Mouse (Mus musculus): ENCODE measurements at regions not wholly inside any gene's neighbourhood (a gene's known extent, or its start where the extent isn't known, plus 50 kb on each side); places are given as distances from the start of the nearest gene placed in this dataset.

DNA sequence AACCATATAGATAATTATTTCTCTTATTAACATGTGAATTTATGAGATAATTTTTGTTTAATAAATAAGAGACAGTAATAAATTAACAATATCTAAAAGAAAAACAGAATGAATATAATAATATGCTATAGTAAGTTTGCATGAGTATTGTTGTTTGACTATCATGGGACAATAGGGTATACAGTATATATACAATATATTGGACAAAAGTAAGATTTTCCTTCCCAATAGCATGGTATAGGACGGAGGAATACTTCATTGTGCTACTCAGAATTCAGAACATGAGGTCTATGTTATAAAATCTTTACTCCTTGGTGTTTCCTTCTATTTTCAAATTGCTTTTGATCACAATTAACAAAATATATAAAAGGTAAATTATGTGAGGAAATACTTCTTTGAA lies 771.0 kb upstream of the Pcdh20 start:
- intact Hi-C loops (cut with DNase I), result no loop called here
- DNase-seq, result no peak

DNA sequence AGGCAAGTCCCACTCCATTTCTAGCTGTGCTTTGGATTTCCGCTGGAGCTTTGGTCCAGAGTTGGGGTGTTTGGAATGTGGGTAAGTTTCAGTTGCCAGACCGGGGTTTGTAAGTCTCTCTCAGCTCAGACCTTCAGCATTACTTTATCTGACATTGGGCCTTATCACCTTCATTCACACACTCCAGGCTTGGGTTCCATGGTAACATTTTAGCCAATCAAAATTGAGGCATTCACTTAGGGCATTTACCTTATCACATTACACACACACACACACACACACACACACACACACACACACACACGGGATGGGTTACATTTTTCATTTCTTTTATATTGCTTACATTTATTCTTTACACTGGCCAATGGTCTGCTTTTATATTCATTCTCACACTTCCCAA lies 765.3 kb upstream of the Pcdh20 start:
- intact Hi-C loops (cut with DNase I), result no loop called here
- DNase-seq, result no peak

DNA sequence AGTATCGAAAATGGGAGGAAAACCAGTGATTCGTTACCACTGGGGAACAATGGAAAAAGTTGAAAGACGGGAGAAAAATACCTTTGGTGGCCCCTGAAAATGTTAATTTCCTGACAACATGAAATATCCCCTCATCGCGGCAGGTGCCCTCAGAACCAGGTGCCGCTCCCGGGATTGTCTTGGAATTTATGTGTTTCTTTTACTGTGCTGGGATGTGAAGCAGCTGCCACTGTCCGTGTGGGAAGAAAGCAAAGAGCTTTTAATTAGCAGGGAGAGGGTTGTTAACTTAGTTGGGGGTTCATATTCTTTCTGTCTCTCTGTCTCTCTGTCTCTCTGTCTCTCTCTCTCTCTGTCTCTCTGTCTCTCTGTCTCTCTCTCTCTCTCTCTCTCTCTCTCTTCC lies 759.3 kb upstream of the Pcdh20 start:
- DNase-seq, result no peak
- intact Hi-C loops (cut with DNase I), result no loop called here

DNA sequence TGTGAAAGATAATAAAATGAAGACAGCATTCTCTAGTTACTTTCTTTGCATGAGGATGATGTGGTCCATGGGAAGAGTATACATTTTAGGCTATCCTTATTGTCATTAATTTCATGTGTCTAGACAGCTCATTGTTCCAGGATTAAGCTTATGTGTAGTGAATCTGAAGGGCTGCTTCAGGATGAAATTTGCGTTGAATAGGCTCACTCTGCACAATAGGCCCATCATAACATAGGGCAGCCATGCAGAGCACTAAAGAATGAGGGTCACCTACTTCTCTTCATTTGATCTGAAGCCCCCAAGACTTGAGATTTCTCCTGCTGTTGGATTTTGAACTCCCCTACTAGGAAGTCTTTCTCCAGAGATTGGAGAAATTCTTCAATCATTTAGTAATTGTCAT lies 746.2 kb upstream of the Pcdh20 start:
- intact Hi-C loops (cut with DNase I), result no loop called here

DNA sequence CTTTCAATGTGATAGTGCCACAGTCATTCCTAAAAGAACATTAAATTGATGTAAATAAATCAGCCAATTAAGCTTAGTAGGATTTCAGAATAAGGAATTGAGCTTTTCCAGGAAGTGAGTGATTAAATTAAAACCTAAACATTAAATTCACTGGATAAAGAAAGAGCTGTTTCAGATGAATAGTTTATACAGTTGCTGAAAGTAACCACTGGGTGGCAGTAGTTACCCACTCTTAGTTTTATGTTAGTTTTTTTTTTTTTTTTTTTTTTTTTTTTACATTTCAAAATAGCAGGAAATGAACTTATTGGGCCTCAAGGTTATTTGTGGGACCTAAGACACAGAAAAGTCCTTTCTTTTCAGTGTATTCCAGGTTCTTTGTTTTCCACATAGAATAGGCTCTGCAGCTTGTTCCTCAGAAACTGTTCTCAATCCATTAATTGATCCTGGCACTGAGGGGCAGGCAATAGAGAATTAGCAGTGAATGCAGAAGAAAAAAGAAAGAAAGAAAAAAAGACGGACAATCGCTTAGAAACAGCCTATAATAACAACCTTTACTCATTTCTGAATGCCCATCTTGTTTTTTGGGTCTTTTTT lies 710.3 kb upstream of the Pcdh20 start:
- intact Hi-C loops (cut with DNase I), result no loop called here
- no peak for DNase-seq

More for the DNA sequence above, 746.2 kb upstream of the Pcdh20 start:
- no peak for DNase-seq

DNA sequence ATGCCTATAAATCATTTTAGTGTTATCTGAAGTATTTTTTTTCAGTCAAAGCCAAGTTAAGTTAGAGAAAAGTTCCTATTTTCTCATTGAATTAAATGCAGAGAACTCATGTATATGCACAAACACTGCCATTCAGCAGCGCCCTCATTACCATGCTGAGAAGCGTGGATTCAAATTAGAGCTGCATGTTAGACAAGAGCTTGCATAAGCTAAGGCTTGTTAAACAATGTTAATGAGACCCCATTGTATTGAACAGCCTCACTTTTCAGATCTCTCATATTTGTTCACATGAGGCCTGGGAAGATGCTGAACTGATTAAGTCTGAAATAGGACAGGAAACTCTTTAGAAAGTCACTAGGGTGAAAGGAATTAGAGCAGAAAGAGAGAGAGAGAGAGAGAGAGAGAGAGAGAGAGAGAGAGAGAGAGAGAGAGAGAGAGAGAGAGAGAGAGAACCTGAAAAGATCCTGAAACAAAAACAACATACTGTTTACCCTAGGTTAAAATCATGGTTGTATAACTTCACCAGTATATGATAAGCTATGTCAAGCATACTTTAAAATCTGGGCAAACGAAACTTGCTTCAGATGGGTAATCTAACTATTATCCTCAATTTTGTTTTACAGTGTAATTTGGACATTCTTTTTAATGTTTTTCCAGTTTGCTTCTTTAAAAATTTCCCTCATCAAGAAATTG lies 671.9 kb upstream of the Pcdh20 start:
- no peak for DNase-seq
- intact Hi-C loops (cut with DNase I), result no loop called here

DNA sequence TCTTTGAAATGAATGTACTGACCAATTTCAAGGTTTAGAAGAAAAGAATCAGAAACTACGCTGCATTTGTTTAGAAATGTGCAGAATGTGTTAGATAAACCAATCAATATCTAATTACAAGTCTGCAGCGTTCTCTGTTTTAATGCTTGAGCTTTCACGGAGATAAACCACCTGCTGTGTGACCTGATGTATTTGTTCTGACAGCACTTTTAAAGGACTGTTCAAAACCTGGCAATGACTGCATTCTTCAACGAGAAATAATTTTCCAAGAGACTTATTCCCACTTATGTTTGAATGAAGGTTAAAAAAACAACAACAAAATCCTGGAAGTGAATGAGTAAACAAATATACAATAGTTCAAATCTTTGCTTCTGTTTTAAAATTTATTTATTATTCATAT lies 628.1 kb upstream of the Pcdh20 start:
- DNase-seq, result no peak
- intact Hi-C loops (cut with DNase I), result no loop called here

DNA sequence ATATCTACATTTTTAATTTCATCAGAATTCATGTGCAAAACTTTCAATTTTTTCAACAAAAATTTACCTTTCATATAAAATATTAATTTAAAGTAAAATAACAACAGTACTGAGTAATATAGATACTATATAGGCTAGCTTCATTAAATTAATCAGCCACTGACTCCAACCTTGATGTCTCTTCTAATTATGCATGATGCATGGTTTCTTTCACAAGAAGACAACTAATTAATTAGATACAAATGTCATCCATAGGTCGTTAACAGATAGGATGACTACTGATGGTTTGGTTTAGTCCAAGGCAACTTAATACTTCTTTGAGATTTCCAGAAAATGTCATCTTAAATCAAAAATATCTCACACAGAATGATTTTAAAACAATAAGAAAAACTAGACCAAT lies 618.5 kb upstream of the Pcdh20 start:
- intact Hi-C loops (cut with DNase I), result no loop called here
- DNase-seq, result no peak

DNA sequence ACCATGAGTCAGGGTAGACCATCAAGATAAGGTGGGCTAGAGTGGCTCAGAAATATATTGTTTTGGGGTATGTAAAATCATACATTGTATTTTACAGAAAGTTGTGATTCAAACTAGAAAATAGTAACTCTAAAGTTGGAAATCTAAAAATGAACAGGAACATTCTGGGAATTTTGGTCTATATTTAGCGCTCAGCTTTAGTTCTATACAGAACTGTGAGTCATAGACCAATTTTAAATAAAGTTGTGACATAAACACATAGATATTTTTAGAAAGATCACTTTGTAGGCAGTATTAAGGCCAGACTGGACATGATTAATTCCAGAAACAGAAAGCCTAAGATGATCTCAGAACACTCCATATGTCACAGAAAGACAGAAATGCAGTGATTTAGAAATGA lies 604.8 kb upstream of the Pcdh20 start:
- DNase-seq, result no peak
- intact Hi-C loops (cut with DNase I), result no loop called here

DNA sequence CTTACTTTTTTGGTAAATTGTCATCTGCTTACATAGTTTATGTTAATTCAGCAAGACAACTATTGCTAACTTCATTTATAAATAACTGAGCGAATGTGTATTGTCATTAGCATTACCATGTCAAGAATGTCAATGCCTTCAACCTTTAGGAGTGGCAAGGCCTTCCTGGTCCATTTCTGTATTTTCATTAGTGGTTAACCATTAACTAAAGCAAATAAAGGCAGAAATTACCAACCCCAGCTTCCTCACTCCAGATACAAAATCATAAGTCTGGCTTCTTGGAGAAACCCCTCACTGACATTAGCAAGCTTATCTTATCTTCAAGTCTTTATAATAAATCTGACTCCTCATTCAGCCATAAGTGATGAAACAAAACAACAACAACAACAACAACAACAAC lies 592.8 kb upstream of the Pcdh20 start:
- DNase-seq, result no peak
- intact Hi-C loops (cut with DNase I), result no loop called here

DNA sequence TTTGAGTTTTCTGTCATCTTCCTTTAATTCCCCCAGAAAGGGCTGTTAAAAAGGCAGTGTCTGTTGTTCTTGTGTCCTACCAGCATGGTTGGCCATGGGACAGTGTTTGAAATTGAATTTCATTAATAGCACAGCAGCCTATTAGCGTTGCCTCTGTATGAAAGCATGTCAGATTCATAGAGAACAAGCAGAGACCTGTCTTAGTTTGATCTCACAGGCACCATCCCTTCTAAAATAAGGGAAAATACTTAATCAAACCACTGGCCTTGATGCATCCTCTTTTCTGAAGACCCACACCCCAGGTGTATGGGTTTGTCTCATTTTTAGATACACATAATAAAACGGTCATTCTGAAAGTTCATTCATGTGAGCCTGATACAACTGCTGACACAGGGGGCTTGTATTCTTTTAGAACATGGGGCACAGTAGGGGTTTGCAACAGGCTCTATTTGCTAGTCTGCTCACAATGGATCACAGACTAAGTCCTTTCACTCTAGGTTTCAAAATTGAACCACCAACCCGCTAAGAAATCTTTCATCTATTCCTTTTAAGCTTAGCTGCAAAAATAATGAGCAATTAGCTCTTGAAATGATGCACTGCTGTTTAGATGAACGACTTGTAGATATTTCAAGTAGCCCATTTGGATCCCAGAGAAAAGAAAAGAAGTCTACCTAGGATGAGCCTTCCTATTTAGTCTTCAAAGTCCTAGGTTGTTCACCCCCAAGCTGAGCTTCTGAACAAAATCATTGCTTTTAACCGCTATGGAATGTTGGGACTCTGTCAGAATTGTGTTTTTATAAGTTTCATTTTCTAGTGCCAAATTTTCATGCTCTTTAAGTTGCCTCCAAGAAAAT lies 591.6 kb upstream of the Pcdh20 start:
- DNase-seq, result no peak
- intact Hi-C loops (cut with DNase I), result no loop called here

DNA sequence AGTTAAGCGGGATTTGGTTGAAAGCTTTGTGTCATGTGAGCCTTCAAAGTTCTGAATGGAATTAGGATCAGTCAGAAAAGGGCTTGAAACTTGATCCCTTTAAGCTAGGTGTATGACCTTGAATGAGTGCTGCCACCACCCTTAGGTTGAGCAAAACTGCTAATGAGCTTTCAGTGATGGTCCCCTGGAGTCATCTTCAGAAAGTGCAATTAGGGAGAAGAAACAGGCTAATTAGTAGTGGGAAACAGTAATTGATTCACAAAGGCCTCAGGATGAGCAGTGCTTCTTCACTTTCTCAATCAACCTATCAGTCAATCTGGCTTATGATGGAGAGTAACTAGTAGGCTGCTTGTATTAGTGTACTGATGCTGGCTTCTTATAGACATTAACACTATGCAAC lies 590.1 kb upstream of the Pcdh20 start:
- intact Hi-C loops (cut with DNase I), result no loop called here
- DNase-seq, result no peak

DNA sequence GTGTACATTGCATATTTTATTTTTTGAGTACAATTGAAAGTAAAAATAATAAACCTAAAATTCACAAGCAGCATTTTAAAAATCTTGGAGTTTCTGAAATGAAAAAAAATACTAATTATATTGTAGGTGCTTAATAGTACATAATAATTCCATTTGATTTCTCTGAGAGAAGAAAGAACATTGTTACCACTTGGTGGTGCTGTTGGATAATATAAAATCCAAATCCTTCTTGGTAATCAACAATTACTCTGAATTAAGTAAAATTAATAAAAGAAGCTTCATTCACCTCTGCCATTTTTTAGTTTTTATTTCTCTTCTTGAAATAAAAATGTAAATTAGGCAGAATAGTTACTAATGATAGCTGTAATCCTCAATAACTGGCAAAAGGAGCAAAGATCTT lies 563.2 kb upstream of the Pcdh20 start:
- intact Hi-C loops (cut with DNase I), result no loop called here

DNA sequence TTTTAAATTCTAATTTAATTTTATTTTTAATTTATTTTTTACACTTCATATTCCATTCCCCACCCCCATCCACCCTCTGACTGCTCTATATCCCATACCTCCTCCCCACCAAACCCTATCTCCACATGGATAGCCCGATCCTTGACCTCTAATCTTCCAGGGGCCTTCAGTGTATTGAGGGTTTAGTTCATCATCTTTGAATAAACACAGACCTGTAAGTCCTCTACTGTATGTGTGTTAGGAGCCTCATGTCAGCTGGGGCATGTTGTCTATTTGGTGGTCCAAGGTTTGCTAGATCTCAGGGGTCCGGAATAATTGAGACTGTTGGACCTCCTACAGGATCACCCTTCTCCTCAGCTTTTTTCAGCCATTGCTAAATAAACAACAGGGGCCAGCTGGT lies 540.2 kb upstream of the Pcdh20 start:
- DNase-seq, result no peak
- intact Hi-C loops (cut with DNase I), result no loop called here

More for the DNA sequence above, 563.2 kb upstream of the Pcdh20 start:
- DNase-seq, result no peak

DNA sequence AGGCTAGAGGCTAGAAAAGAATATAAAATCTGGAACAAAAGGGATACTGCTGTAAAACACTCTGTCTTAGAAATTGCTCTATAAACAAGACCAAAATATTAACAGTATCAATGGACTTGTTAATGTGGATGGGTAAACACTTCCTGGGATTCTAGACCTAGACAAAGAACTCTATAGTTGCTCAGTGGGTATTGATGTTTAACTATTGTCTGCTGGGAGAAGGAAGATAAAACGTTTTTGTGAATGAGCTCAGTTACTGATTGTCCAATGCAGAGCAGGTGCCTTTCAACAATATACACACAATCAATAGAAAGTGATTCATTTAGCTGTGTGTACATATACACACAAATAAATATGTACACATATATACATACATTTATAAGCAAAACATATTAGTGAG lies 538.5 kb upstream of the Pcdh20 start:
- DNase-seq, result no peak
- intact Hi-C loops (cut with DNase I), result no loop called here

DNA sequence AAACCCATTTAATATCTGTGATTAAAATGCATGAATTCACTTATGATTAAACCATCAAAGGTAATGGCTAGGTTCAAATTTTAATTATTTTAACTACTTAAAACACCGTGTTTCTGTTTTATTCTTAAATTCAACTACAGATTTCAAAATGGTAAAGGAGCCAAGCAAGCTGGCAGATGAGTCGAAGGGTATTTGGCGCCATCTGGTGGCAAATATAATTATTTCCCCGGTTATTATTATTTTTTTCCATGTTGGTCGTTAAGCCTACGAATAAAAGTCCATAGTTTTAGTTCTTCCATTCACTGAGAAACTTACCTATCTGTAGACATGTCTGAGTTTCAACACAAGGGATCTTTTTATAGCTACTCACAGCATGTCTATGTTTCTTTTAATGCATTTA lies 510.7 kb upstream of the Pcdh20 start:
- intact Hi-C loops (cut with DNase I), result loop anchor here (5.0 kb wide), 1 partner anchor 1520 kb away; no protein-coding TSS in a partner anchor
- peak in 1 of 2 experiments; percentile 2 for DNase-seq

DNA sequence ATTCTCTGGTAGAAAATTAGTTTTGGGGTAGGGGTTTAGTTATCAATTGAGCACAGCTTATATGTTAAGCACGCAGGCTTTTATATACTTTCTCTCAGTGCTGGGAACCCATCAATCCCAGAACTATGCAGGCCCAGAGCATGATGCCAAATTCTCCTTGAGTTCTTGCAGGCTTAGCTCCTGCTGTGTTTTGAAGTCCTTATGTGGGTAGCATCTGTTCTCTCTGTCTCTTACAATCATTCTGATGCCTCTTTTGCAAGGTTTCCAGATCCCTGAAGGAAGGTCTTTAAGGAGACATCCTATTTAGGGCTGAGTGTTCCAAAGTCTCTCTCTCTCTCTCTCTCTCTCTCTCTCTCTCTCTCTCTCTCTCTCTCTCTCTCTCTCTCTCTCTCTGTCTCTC lies 504.8 kb upstream of the Pcdh20 start:
- intact Hi-C loops (cut with DNase I), result no loop called here
- DNase-seq, result no peak

DNA sequence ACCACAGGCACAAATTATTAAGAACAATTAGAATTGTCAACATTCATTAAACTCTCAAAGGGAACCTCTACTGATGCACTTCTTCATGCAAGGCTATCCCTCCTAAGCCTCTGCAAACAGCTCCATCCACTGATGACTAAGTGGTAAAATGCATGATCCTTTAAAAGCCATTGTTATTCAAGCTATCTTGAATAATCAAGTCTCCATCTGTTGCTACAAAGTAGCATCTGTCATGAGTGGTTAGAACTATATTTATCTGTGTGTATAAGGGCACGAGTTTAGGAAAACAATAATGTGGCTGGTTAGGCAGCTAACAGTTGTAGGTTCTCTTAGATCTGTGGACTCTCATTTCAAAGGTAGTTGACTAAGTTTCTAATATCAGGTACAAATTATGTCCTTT lies 463.4 kb upstream of the Pcdh20 start:
- no peak for DNase-seq
- intact Hi-C loops (cut with DNase I), result no loop called here

Data from heart, postnatal 14 days (tissue).